Mouse (Mus musculus) midbrain, embryonic 11.5 days (tissue): Measurements from ENCODE around the gene Lce3f. TPM values are rescaled to one million over a fixed set of nuclear protein-coding genes. Genes with fewer than 3 reads are reported as not detected.

Experiments used
- ATAC-seq: fragments of 200-750 bp; cut with Nextera tagmentation; 2 replicates; pipeline ENCODE4 v1.8.0; 2017; ENCODE audit warnings: moderate TSS enrichment, moderate library complexity; ENCODE audit not compliant: low FRiP score
- DNase-seq: peaks from one replicate; pipeline ENCODE4 v3.0.0; 2015; ENCODE audit warnings: low spot score; ENCODE audit errors: missing footprints
- H3K27ac ChIP-seq: fragments of 300-500 bp; sonication (generic); 2 replicates; pipeline ENCODE4 v1.5.1; 2014; ENCODE audit warnings: low read depth, low read length
- H3K27me3 ChIP-seq: fragments of 300-500 bp; sonication (generic); 2 replicates; pipeline ENCODE4 v1.6.1; 2014; ENCODE audit warnings: mild to moderate bottlenecking, low read length, moderate library complexity, mixed read lengths; ENCODE audit not compliant: control insufficient read depth, insufficient read depth
- H3K36me3 ChIP-seq: fragments of 300-500 bp; sonication (generic); 2 replicates; pipeline ENCODE4 v1.6.1; 2014; ENCODE audit warnings: mild to moderate bottlenecking, low read length, moderate library complexity, mixed read lengths; ENCODE audit not compliant: control insufficient read depth, insufficient read depth
- H3K4me1 ChIP-seq: fragments of 300-500 bp; sonication (generic); 2 replicates; pipeline ENCODE4 v1.6.1; 2014; ENCODE audit warnings: low read length; ENCODE audit not compliant: control insufficient read depth, insufficient read depth
- H3K4me2 ChIP-seq: fragments of 300-500 bp; sonication (generic); 2 replicates; pipeline ENCODE4 v1.6.1; 2014; ENCODE audit warnings: mild to moderate bottlenecking, moderate library complexity
- H3K4me3 ChIP-seq: fragments of 300-500 bp; sonication (generic); 2 replicates; pipeline ENCODE4 v1.5.1; 2014; ENCODE audit warnings: low read depth, low read length
- H3K9ac ChIP-seq: fragments of 300-500 bp; sonication (generic); 2 replicates; pipeline ENCODE4 v1.6.1; 2014; ENCODE audit warnings: low read length
- H3K9me3 ChIP-seq: fragments of 300-500 bp; sonication (generic); 2 replicates; pipeline ENCODE4 v1.6.1; 2016; ENCODE audit warnings: low read length; ENCODE audit not compliant: control insufficient read depth
- WGBS: fragments of 180-500 bp; shearing (Covaris S2); extraction: QIAGEN DNeasy Blood & Tissue Kit; methylation state at CpG from one replicate; pipeline ENCODE4 v1.1.7; 2014; 5-methylcytosine and 5-hydroxymethylcytosine counted together
- polyA plus RNA-seq: library from polyadenylated mRNA; unstranded; fragments of >200 nt; fragmentation: Nextera tagmentation; extraction: Ambion mirVana; gene quantifications from 2 replicates; pipeline ENCODE4 v1.2.1, GENCODE M21; 2014

Gene Lce3f
- polyA plus RNA-seq, 1 experiment from 2014 or later, result not detected

GRCm38 (mm10) chr3:93014871-93015270 is 22.8 kb downstream of the Lce3f start:
- Histone ChIP-seq H3K4me2 (peak overlapping the region; percentile 56), H3K36me3 (no peaks in the 10 kb centered on the region), H3K9me3 (no peaks in the 10 kb centered on the region), H3K27me3 (no peaks in the 10 kb centered on the region), H3K27ac (peak overlapping the region; percentile 42; the same call in 1 of the 2 replicates), H3K4me3 (peak overlapping the region; percentile 36), H3K4me1 (no peaks in the 10 kb centered on the region), H3K9ac (peak overlapping the region; percentile 62)
- ATAC-seq (peak; percentile 59), DNase-seq (no peak)
- 22% methylated on average over 5 of the region's 5 CpGs for WGBS

- no peak for DNase-seq
- Histone ChIP-seq H3K9me3 (no peaks in the 10 kb centered on the region), H3K4me2 (peak within 1 kb of the TSS; percentile 56), H3K4me3 (peak within 1 kb of the TSS; percentile 36), H3K4me1 (no peaks in the 10 kb centered on the region), H3K9ac (peak within 1 kb of the TSS; percentile 62), H3K36me3 (no peaks in the 10 kb centered on the region), H3K27me3 (no peaks in the 10 kb centered on the region), H3K27ac (peak within 1 kb of the TSS; percentile 42; the same call in 1 of the 2 replicates)
- 55% methylated on average over 4 of the region's 4 CpGs for WGBS
- no peak; the same call in 1 of the 2 replicates for ATAC-seq
Measured at GRCm38 (mm10) chr3:93015460-93016104, 23.6 kb downstream of the Lce3f start, which contains the start of gene Crct1. Gene Crct1, minus strand, starts transcription at chr3:93015687.

DNA sequence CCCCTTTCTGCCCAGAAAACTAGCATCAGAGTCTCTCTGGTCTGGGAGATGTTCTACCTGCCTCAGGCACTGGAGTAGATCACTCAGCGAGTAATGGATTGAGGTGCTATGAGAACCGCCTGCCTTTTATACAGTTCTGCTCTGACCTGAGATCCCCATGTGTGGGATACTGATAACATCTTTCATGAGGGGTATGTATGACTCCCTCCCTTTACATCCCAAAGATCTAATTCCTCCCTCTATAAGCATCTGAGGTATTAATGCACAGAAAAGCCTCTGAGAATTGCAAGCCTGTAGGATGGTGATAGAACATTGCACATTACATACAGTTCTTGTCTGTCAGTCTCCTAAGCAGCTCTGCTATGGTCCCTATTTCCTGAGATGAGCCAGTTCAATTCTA is 26.9 kb downstream of the Lce3f start, which contains the start of gene Lce1m:
Gene Lce1m, minus strand, starts transcription at position 101 of the 400 bp plus-strand sequence.
- Histone ChIP-seq H3K27ac (no peak within 1 kb of the TSS), H3K4me3 (no peak within 1 kb of the TSS), H3K27me3 (no peaks in the 10 kb centered on the region), H3K36me3 (no peaks in the 10 kb centered on the region), H3K4me1 (no peaks in the 10 kb centered on the region), H3K9me3 (no peaks in the 10 kb centered on the region), H3K4me2 (no peak within 1 kb of the TSS), H3K9ac (no peak within 1 kb of the TSS)
- 85% methylated on average over 2 of the region's 2 CpGs for WGBS
- no peak for DNase-seq
- no peak for ATAC-seq

GRCm38 (mm10) chr3:93021171-93021570 is 29.1 kb downstream of the Lce3f start:
- Histone ChIP-seq H3K4me3 (no peak overlapping the region), H3K9me3 (no peaks in the 10 kb centered on the region), H3K27me3 (no peaks in the 10 kb centered on the region), H3K4me1 (no peaks in the 10 kb centered on the region), H3K27ac (no peak overlapping the region), H3K36me3 (no peaks in the 10 kb centered on the region), H3K9ac (no peak overlapping the region), H3K4me2 (no peak overlapping the region)
- DNase-seq, result no peak
- WGBS, result 88% methylated on average over 1 of the region's 1 CpGs
- ATAC-seq, result no peak

DNA sequence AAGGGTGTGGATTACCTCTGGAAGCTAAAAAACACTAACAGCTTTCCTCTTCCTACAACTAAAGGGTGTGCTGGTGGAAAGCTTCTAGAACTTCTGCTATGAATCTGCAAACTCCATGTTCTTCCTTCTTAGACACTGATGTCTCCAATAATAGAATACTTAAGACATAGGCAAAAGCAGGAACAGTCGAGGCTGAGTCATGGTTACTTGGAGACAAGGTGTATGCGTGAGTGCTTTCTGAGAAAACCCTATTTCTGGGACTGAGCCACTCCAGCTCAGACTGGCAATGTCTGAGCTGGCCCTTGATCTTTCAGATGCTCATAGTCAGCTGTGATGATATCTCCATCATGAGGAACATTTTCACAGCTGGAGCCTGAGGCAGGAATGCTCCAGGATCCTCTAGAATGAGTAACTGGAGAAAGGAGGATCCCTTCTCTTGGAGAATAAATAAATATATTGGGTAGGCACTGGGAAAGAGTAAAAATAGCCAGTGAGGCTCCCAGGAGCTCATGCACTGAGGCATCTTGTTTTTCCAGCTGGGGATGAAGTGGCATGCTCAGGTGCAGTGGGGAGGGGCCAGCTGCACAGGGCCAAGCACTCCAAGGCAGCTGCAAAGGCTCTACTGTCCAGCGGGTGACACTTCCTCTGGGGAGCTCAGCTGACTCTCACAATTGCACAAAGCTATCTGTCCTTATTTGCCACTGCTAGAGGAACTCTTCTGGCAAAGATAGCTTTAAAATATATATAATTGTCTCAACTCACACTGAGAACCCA is 31.6 kb downstream of the Lce3f start:
- H3K27me3 ChIP-seq, result no peaks in the 10 kb centered on the region
- H3K36me3 ChIP-seq, result no peaks in the 10 kb centered on the region
- no peak for ATAC-seq
- no peaks in the 10 kb centered on the region for H3K4me1 ChIP-seq
- no peak overlapping the region for H3K4me3 ChIP-seq
- H3K9me3 ChIP-seq, result no peaks in the 10 kb centered on the region
- 84% methylated on average over 3 of the region's 3 CpGs for WGBS
- H3K27ac ChIP-seq, result no peak overlapping the region
- H3K4me2 ChIP-seq, result no peak overlapping the region
- no peak for DNase-seq
- no peak overlapping the region for H3K9ac ChIP-seq

- H3K4me2 ChIP-seq, result no peak overlapping the region
- H3K9me3 ChIP-seq, result no peaks in the 10 kb centered on the region
- H3K4me1 ChIP-seq, result no peaks in the 10 kb centered on the region
- no peak overlapping the region for H3K9ac ChIP-seq
- DNase-seq (no peak), ATAC-seq (no peak)
- H3K27ac ChIP-seq, result no peak overlapping the region
- 90% methylated on average over 2 of the region's 2 CpGs for WGBS
- H3K4me3 ChIP-seq, result no peak overlapping the region
- H3K36me3 ChIP-seq, result no peaks in the 10 kb centered on the region
- no peaks in the 10 kb centered on the region for H3K27me3 ChIP-seq
Measured at GRCm38 (mm10) chr3:93025486-93025885, 33.5 kb downstream of the Lce3f start.

DNA sequence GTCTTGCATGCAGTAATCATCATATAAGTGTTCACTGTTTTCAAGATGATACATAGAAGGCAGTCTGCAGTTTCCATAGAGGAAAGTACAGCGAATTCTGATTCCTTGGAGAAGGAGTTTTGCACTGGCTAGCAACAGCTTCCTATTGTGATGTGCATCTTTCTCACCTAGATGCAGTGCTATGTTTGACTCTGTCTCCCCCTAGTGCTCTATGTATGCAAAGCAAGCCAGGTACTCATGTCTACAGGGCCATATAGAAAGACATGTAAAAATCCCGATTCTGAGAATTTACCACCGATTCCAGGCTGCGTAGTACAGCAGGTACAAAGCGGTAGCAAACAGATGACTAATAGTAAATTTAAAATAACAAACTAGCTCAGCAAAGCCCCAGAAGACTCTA is 39.4 kb downstream of the Lce3f start:
- WGBS, result 70% methylated on average over 5 of the region's 5 CpGs
- Histone ChIP-seq H3K4me2 (no peak overlapping the region), H3K27me3 (no peaks in the 10 kb centered on the region), H3K4me1 (no peaks in the 10 kb centered on the region), H3K36me3 (no peaks in the 10 kb centered on the region), H3K9me3 (no peaks in the 10 kb centered on the region), H3K27ac (no peak overlapping the region), H3K4me3 (no peak overlapping the region), H3K9ac (no peak overlapping the region)
- ATAC-seq (peak; percentile 87), DNase-seq (peak; percentile 91)
